In the genomic region with DNA sequence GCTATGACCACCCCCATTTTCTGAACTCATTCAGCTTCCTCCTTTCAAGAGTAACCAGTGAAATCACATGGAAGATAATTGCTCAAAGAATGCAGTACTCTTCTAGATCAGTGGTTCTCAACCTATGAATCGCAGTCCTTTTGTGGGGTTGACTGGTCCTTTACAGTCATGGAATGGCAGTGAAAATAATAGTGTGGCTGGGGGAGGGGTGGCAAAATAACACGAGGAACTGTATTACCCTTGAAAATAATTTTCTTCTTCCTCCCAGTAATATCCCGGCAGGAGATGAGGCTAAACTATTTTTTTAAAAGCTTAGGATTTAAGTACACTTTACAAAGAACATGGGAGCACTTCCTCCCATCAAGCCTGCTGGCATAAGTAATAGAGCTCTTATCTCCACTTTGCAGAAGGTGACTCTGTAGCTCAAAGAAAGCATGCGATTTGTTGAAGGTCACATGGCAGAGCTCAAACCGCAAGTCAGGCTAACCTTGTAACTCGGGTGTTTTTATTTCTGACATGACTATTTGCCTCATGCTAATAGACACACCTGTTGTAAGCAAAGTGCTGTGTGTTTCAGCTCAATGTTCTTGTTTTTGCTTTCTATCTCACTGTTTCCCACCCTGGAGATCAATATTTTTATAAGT, we compare ENCODE assay signal across 22 mouse cellular contexts.
DNase-seq lines count a peak whose midpoint lies in the region; ATAC-seq lines count a peak whose summit lies in the region.
"Had no signal": no experiment of that assay in that cellular context is flagged by ENCODE, and none has a peak within 500 bp of the region (broad histone marks: within the 10 kb centered on the region; RNA-seq: fewer than 3 reads in every experiment).

No protein-coding gene starts in this region.

- H3K9ac ChIP-seq in midbrain, embryonic 14.5 days (replicated peaks; ENCODE audit: low read length) = no peak overlapping the region
- H3K9ac ChIP-seq: embryonic facial prominence, embryonic 12.5 days; forebrain, embryonic 12.5 days; intestine, embryonic 15.5 days; midbrain, embryonic 12.5 days had no signal

- H3K4me1 ChIP-seq in midbrain, embryonic 14.5 days (ENCODE audit: control insufficient read depth, insufficient read depth, low read length) = no peaks in the 10 kb centered on the region
- H3K4me1 ChIP-seq in midbrain, embryonic 10.5 days = peaks cover 3% of the 10 kb centered on the region; the same call in 1 of the 2 replicates
- H3K4me1 ChIP-seq: embryonic facial prominence, embryonic 12.5 days; forebrain, embryonic 12.5 days; heart, embryonic 10.5 days; intestine, embryonic 15.5 days; midbrain, embryonic 12.5 days had no signal

- H3K4me3 ChIP-seq in midbrain, embryonic 14.5 days (replicated peaks; ENCODE audit: low read depth, low read length) = no peak overlapping the region
- H3K4me3 ChIP-seq in midbrain, embryonic 10.5 days = no peak overlapping the region
- H3K4me3 ChIP-seq: embryonic facial prominence, embryonic 12.5 days; forebrain, embryonic 12.5 days; gastrocnemius, adult 2 months; heart, embryonic 10.5 days; hindbrain, embryonic 10.5 days; intestine, embryonic 15.5 days; midbrain, embryonic 12.5 days had no signal

- H3K27ac ChIP-seq in midbrain, embryonic 14.5 days (replicated peaks; ENCODE audit: low read depth, low read length) = no peak overlapping the region
- H3K27ac ChIP-seq in midbrain, embryonic 10.5 days (replicated peaks) = no peak overlapping the region
- H3K27ac ChIP-seq: embryonic facial prominence, embryonic 12.5 days; forebrain, embryonic 12.5 days; gastrocnemius, adult 2 months; heart, embryonic 10.5 days; hindbrain, embryonic 10.5 days; intestine, embryonic 15.5 days; macrophage; midbrain, embryonic 12.5 days had no signal

- ATAC-seq in midbrain, embryonic 14.5 days (ENCODE audit: low FRiP score, low TSS enrichment) = no peak
- ATAC-seq: hindbrain, embryonic 16.5 days; intestine, embryonic 15.5 days had no signal

- 79% methylated on average over 6 of the region's 6 CpGs for whole genome bisulfite sequencing in midbrain, embryonic 14.5 days
- 93% methylated on average over 6 of the region's 6 CpGs for WGBS in midbrain, embryonic 10.5 days

- no peaks in the 10 kb centered on the region for H3K27me3 ChIP-seq in midbrain, embryonic 14.5 days (ENCODE audit: control insufficient read depth, insufficient read depth, low read length)
- H3K27me3 ChIP-seq in midbrain, embryonic 10.5 days (ENCODE audit: low read depth, poor library complexity, severe bottlenecking) = no peaks in the 10 kb centered on the region
- H3K27me3 ChIP-seq: embryonic facial prominence, embryonic 12.5 days; forebrain, embryonic 12.5 days; intestine, embryonic 15.5 days; midbrain, embryonic 12.5 days had no signal

- peak; percentile 17 to 53 for DNase-seq in adrenal gland, adult (ENCODE audit: inconsistent age in 2 of 2, low spot score in 1 of 2)
- DNase-seq in adrenal gland, postnatal 4 days (ENCODE audit: low spot score in 2 of 2) = no peak
- DNase-seq in midbrain, embryonic 14.5 days = peak; percentile 30
- DNase-seq in midbrain, embryonic 10.5 days (ENCODE audit: low spot score) = no peak
- DNase-seq in c-Kit-positive CD71-positive TER-119-positive erythroid progenitor cells, embryonic 14.5 days (ENCODE audit: low spot score) = peak; percentile 5
- DNase-seq in retina, postnatal 1 day = peak; percentile 19
- DNase-seq in embryo, embryonic 9.5 days (ENCODE audit: extremely low spot score) = no peak
- DNase-seq in right cerebral cortex, postnatal 36 days (ENCODE audit: low spot score in 2 of 2) = no peak
- DNase-seq: cerebellum, adult 8-10 months; gastrocnemius, adult 2 months; kidney, adult 9 months; kidney, postnatal 14 days; right cerebral cortex, postnatal 14 days; spleen, adult 18-20 months had no signal

- H3K36me3 ChIP-seq in midbrain, embryonic 14.5 days (ENCODE audit: control insufficient read depth, insufficient read depth, low read length) = no peaks in the 10 kb centered on the region
- H3K36me3 ChIP-seq in midbrain, embryonic 10.5 days = no peaks in the 10 kb centered on the region
- H3K36me3 ChIP-seq: embryonic facial prominence, embryonic 12.5 days; forebrain, embryonic 12.5 days; heart, embryonic 10.5 days; hindbrain, embryonic 10.5 days; intestine, embryonic 15.5 days; midbrain, embryonic 12.5 days had no signal

- no peaks in the 10 kb centered on the region for H3K9me3 ChIP-seq in midbrain, embryonic 14.5 days (ENCODE audit: control insufficient read depth, low read length)
- H3K9me3 ChIP-seq in midbrain, embryonic 10.5 days (replicated peaks) = no peaks in the 10 kb centered on the region
- H3K9me3 ChIP-seq: embryonic facial prominence, embryonic 12.5 days; forebrain, embryonic 12.5 days; heart, embryonic 10.5 days; hindbrain, embryonic 10.5 days; intestine, embryonic 15.5 days; midbrain, embryonic 12.5 days had no signal

- H3K4me2 ChIP-seq in midbrain, embryonic 14.5 days (ENCODE audit: low read length) = no peak overlapping the region
- H3K4me2 ChIP-seq: embryonic facial prominence, embryonic 12.5 days; forebrain, embryonic 12.5 days; intestine, embryonic 15.5 days; midbrain, embryonic 12.5 days had no signal

Comparison
In these comparisons a context has a peak if more than half of its experiments do, and no peak if none do; other contexts are left out.
1. DNase-seq: peak in adrenal gland, adult (2 of 2), midbrain, embryonic 14.5 days (single experiment), c-Kit-positive CD71-positive TER-119-positive erythroid progenitor cells, embryonic 14.5 days (single experiment) and retina, postnatal 1 day (single experiment); none in adrenal gland, postnatal 4 days (0 of 2), midbrain, embryonic 10.5 days (single experiment), embryo, embryonic 9.5 days (single experiment) and right cerebral cortex, postnatal 36 days (0 of 2).